Mouse (Mus musculus) liver, embryonic 14.5 days (tissue): ENCODE data around the gene Olfr548-ps1.

Experiments used
- CTCF ChIP-seq: IDR thresholded peaks from 2 replicates; pipeline ENCODE4 v1.5.1; 2016; ENCODE audit warnings: antibody characterized with exemption, low read depth, control low read depth
- EP300 ChIP-seq: IDR thresholded peaks from 2 replicates; pipeline ENCODE4 v1.6.1; 2016; ENCODE audit warnings: antibody characterized with exemption, low read depth

GRCm38 (mm10) chr7:102508066-102508465 is 32.6 kb upstream of the Olfr548-ps1 start:
- no peak for TF ChIP-seq CTCF
- TF ChIP-seq EP300: no peak
